10 mouse cellular contexts compared by ENCODE assay signal in genomic region chr6:85293255-85294003, GRCm38 (mm10). TPM values are rescaled to one million over a fixed set of nuclear protein-coding genes. Genes with fewer than 3 reads are reported as not detected.
DNase-seq lines count a peak whose midpoint lies in the region; ATAC-seq and TF ChIP-seq lines count a peak whose summit lies in the region.
"Had no signal": no experiment of that assay in that cellular context is flagged by ENCODE, and none has a peak within 500 bp of the region (broad histone marks: within the 10 kb centered on the region; RNA-seq: fewer than 3 reads in every experiment).

No protein-coding gene starts in this region.

- TF ChIP-seq EP300 in ES-Bruce4 (IDR thresholded peaks at IDR 0.05; ENCODE audit: insufficient read depth, low read depth, low read length): 0 out of 2 replicates have a peak, but pooled peaks have one; percentile 45

- H3K9ac ChIP-seq in ES-Bruce4 (ENCODE audit: low read depth, poor library complexity, severe bottlenecking): no peak overlapping the region
- no peak overlapping the region for H3K9ac ChIP-seq in forebrain, embryonic 13.5 days
- no peak overlapping the region for H3K9ac ChIP-seq in liver, embryonic 13.5 days
- no peak overlapping the region for H3K9ac ChIP-seq in neural tube, embryonic 15.5 days (replicated peaks)
- H3K9ac ChIP-seq: limb, embryonic 12.5 days; stomach, embryonic 15.5 days had no signal

- no peak overlapping the region for H3K4me2 ChIP-seq in forebrain, embryonic 13.5 days
- H3K4me2 ChIP-seq in liver, embryonic 13.5 days: no peak overlapping the region
- H3K4me2 ChIP-seq in neural tube, embryonic 15.5 days: no peak overlapping the region
- H3K4me2 ChIP-seq: limb, embryonic 12.5 days; stomach, embryonic 15.5 days had no signal

- 35% methylated on average over 10 of the region's 10 CpGs for WGBS in forebrain, embryonic 13.5 days
- 39% methylated on average over 10 of the region's 10 CpGs for WGBS in liver, embryonic 13.5 days (ENCODE audit: insufficient replicate concordance)
- 39% methylated on average over 10 of the region's 10 CpGs for WGBS in neural tube, embryonic 15.5 days

- peaks cover 8% of the 10 kb centered on the region for H3K4me1 ChIP-seq in ES-Bruce4 (ENCODE audit: control insufficient read depth, insufficient read depth, low read length)
- H3K4me1 ChIP-seq in forebrain, embryonic 13.5 days: peaks cover 36% of the 10 kb centered on the region
- peaks cover 28% of the 10 kb centered on the region for H3K4me1 ChIP-seq in liver, embryonic 13.5 days (replicated peaks)
- peaks cover 17% of the 10 kb centered on the region for H3K4me1 ChIP-seq in neural tube, embryonic 15.5 days

- no peaks in the 10 kb centered on the region for H3K27me3 ChIP-seq in ES-Bruce4 (ENCODE audit: control insufficient read depth, insufficient read depth, low read length, poor library complexity, severe bottlenecking)
- H3K27me3 ChIP-seq in forebrain, embryonic 13.5 days: no peaks in the 10 kb centered on the region
- H3K27me3 ChIP-seq in liver, embryonic 13.5 days: no peaks in the 10 kb centered on the region
- H3K27me3 ChIP-seq in neural tube, embryonic 15.5 days (replicated peaks): no peaks in the 10 kb centered on the region
- H3K27me3 ChIP-seq: limb, embryonic 12.5 days; stomach, embryonic 15.5 days had no signal

- TF ChIP-seq POLR2A in ES-Bruce4 (IDR thresholded peaks at IDR 0.05; ENCODE audit: insufficient read depth, low read length): no peak

- no peak for TF ChIP-seq CTCF in ES-Bruce4 (IDR thresholded peaks at IDR 0.05; ENCODE audit: low read depth, low read length)

- intact Hi-C loops in gastrocnemius, postnatal 36 days (cut with DNase I): no loop called here

- no peak overlapping the region for H3K27ac ChIP-seq in ES-Bruce4 (ENCODE audit: insufficient read depth, low read length)
- peak overlapping the region; percentile 92 for H3K27ac ChIP-seq in forebrain, embryonic 13.5 days
- H3K27ac ChIP-seq in liver, embryonic 13.5 days: no peak overlapping the region
- peak overlapping the region; percentile 15; the same call in 1 of the 2 replicates for H3K27ac ChIP-seq in neural tube, embryonic 15.5 days (replicated peaks)
- H3K27ac ChIP-seq: limb, embryonic 12.5 days; stomach, embryonic 15.5 days had no signal

- H3K36me3 ChIP-seq in ES-Bruce4 (ENCODE audit: control insufficient read depth, insufficient read depth, low read length, poor library complexity, severe bottlenecking): no peaks in the 10 kb centered on the region
- H3K36me3 ChIP-seq in forebrain, embryonic 13.5 days (ENCODE audit: poor library complexity, severe bottlenecking): 0 out of 2 replicates have a peak, but pooled peaks cover 6% of the 10 kb centered on the region
- no peaks in the 10 kb centered on the region for H3K36me3 ChIP-seq in liver, embryonic 13.5 days
- H3K36me3 ChIP-seq in neural tube, embryonic 15.5 days: no peaks in the 10 kb centered on the region
- H3K36me3 ChIP-seq: limb, embryonic 12.5 days; stomach, embryonic 15.5 days had no signal

- H3K4me3 ChIP-seq in ES-Bruce4 (ENCODE audit: low read depth, low read length): no peak overlapping the region
- no peak overlapping the region for H3K4me3 ChIP-seq in forebrain, embryonic 13.5 days
- H3K4me3 ChIP-seq in liver, embryonic 13.5 days (replicated peaks): no peak overlapping the region
- H3K4me3 ChIP-seq in neural tube, embryonic 15.5 days (replicated peaks): no peak overlapping the region
- H3K4me3 ChIP-seq: limb, embryonic 12.5 days; stomach, embryonic 15.5 days had no signal

- no peaks in the 10 kb centered on the region for H3K9me3 ChIP-seq in ES-Bruce4 (replicated peaks; ENCODE audit: control insufficient read depth, insufficient read depth, low read length, poor library complexity, severe bottlenecking)
- no peaks in the 10 kb centered on the region for H3K9me3 ChIP-seq in forebrain, embryonic 13.5 days (replicated peaks)
- no peaks in the 10 kb centered on the region for H3K9me3 ChIP-seq in liver, embryonic 13.5 days (replicated peaks)
- H3K9me3 ChIP-seq in neural tube, embryonic 15.5 days (replicated peaks): no peaks in the 10 kb centered on the region
- H3K9me3 ChIP-seq: stomach, embryonic 15.5 days had no signal

- ATAC-seq in frontal cortex, adult (ENCODE audit: low TSS enrichment): 0 out of 2 replicates have a peak, but pooled peaks have one; percentile 24
- peak; percentile 88 for ATAC-seq in forebrain, embryonic 13.5 days
- ATAC-seq in liver, embryonic 13.5 days (ENCODE audit: low read depth): peak; percentile 51
- ATAC-seq in neural tube, embryonic 15.5 days (ENCODE audit: low FRiP score): peak; percentile 53; the same call in 1 of the 2 replicates

- no peak for DNase-seq in frontal cortex, postnatal 36 days (ENCODE audit: low spot score in 2 of 2)
- DNase-seq in liver, embryonic 13.5 days: no peak
- DNase-seq in gastrocnemius, adult 18-20 months (ENCODE audit: low spot score): no peak
- no peak for DNase-seq in gastrocnemius, postnatal 36 days

RNA-seq across cellular contexts. Expression of gene Sfxn5, which starts 39.8 kb away (rescaled TPM):
- polyA plus RNA-seq in ES-Bruce4 (2011; ENCODE audit: insufficient read depth, insufficient read length, low read depth, missing spikeins): 6.0 and 7.9 TPM in 2 replicates
- polyA plus RNA-seq in forebrain, embryonic 13.5 days (2015; fragmentation: Nextera tagmentation; extraction: Ambion mirVana): 20.9 and 22.7 TPM in 2 replicates
- polyA plus RNA-seq in liver, embryonic 13.5 days (2015; fragmentation: Nextera tagmentation; extraction: Ambion mirVana): 1.9 and 2.1 TPM in 2 replicates
- polyA plus RNA-seq in neural tube, embryonic 15.5 days (2015; fragmentation: Nextera tagmentation; extraction: Ambion mirVana): 38.4 and 39.3 TPM in 2 replicates
- total RNA-seq in gastrocnemius, adult 18-20 months (2021): 1 to 10 TPM; 4.3 to 6.5 TPM
- total RNA-seq in gastrocnemius, postnatal 36 days (2021): 1 to 10 TPM; 6.9 TPM

Comparison
In these comparisons a context has a peak if more than half of its experiments do, and no peak if none do; other contexts are left out.
1. ATAC-seq: peak in every context shown above with its lines; median percentile 88 in forebrain, embryonic 13.5 days; 53 in neural tube, embryonic 15.5 days; 51 in liver, embryonic 13.5 days; 24 in frontal cortex, adult.
2. H3K27ac ChIP-seq: peak in forebrain, embryonic 13.5 days (single experiment) and neural tube, embryonic 15.5 days (single experiment); none in ES-Bruce4 (single experiment) and liver, embryonic 13.5 days (single experiment).